Mouse (Mus musculus) liver, embryonic 16.5 days (tissue): ENCODE data around the gene Abhd2. TPM values are rescaled to one million over a fixed set of nuclear protein-coding genes. Genes with fewer than 3 reads are reported as not detected.

Experiments used
- ATAC-seq: fragments of 200-750 bp; cut with Nextera tagmentation; 2 replicates; pipeline ENCODE4 v1.8.0; 2017; ENCODE audit warnings: low read depth, mild to moderate bottlenecking, moderate number of reproducible peaks, moderate library complexity
- H3K27ac ChIP-seq: fragments of 300-500 bp; sonication (generic); 2 replicates; pipeline ENCODE4 v1.5.1; 2014; ENCODE audit warnings: mild to moderate bottlenecking, low read length
- H3K27me3 ChIP-seq: fragments of 300-500 bp; sonication (generic); 2 replicates; pipeline ENCODE4 v1.6.1; 2014; ENCODE audit warnings: low read depth, low read length, mixed read lengths; ENCODE audit not compliant: control insufficient read depth, insufficient read depth
- H3K36me3 ChIP-seq: fragments of 300-500 bp; sonication (generic); 2 replicates; pipeline ENCODE4 v1.6.1; 2014; ENCODE audit warnings: mild to moderate bottlenecking; ENCODE audit not compliant: control insufficient read depth, insufficient read depth
- H3K4me1 ChIP-seq: fragments of 300-500 bp; sonication (generic); 2 replicates; pipeline ENCODE4 v1.6.1; 2014; ENCODE audit warnings: low read depth, low read length, mixed read lengths; ENCODE audit not compliant: control insufficient read depth
- H3K4me2 ChIP-seq: fragments of 300-500 bp; sonication (generic); 2 replicates; pipeline ENCODE4 v1.6.1; 2014; ENCODE audit warnings: low read depth, low read length, mixed read lengths
- H3K4me3 ChIP-seq: fragments of 300-500 bp; sonication (generic); 2 replicates; pipeline ENCODE4 v1.5.1; 2014; ENCODE audit warnings: low read depth, mild to moderate bottlenecking, low read length
- H3K9ac ChIP-seq: fragments of 300-500 bp; sonication (generic); 2 replicates; pipeline ENCODE4 v1.6.1; 2014; ENCODE audit warnings: low read depth, low read length
- H3K9me3 ChIP-seq: fragments of 300-500 bp; sonication (generic); replicated peaks from 2 replicates; pipeline ENCODE4 v1.6.1; 2016; ENCODE audit warnings: low read length; ENCODE audit not compliant: control insufficient read depth
- WGBS: fragments of 180-500 bp; shearing (Covaris S2); extraction: QIAGEN DNeasy Blood & Tissue Kit; methylation state at CpG from one replicate; pipeline ENCODE4 v1.1.7; 2014; ENCODE audit not compliant: insufficient replicate concordance; 5-methylcytosine and 5-hydroxymethylcytosine counted together
- polyA plus RNA-seq: library from polyadenylated mRNA; unstranded; fragments of >200 nt; fragmentation: Nextera tagmentation; extraction: Ambion mirVana; gene quantifications from 2 replicates; pipeline ENCODE4 v1.2.1, GENCODE M21; 2015

The Abhd2 gene
- polyA plus RNA-seq, 1 experiment from 2014 or later: 14.4 TPM

GRCm38 (mm10) chr7:79256716-79257115, 16.3 kb upstream of the Abhd2 start:
- ATAC-seq: peak; percentile 68
- Histone ChIP-seq H3K4me2 (no peak overlapping the region), H3K36me3 (no peaks in the 10 kb centered on the region), H3K9me3 (no peaks in the 10 kb centered on the region), H3K9ac (no peak overlapping the region), H3K27me3 (no peaks in the 10 kb centered on the region), H3K4me1 (peaks cover 18% of the 10 kb centered on the region), H3K4me3 (no peak overlapping the region), H3K27ac (peak overlapping the region; percentile 78)
- 82% methylated on average over 4 of the region's 4 CpGs for WGBS

- no peak overlapping the region for H3K4me3 ChIP-seq
- no peak overlapping the region for H3K4me2 ChIP-seq
- 50% methylated on average over 10 of the region's 10 CpGs for WGBS
- H3K36me3 ChIP-seq: no peaks in the 10 kb centered on the region
- ATAC-seq: peak; percentile 81
- no peaks in the 10 kb centered on the region for H3K27me3 ChIP-seq
- peaks cover 22% of the 10 kb centered on the region for H3K4me1 ChIP-seq
- no peak overlapping the region for H3K9ac ChIP-seq
- no peaks in the 10 kb centered on the region for H3K9me3 ChIP-seq
- peak overlapping the region; percentile 76 for H3K27ac ChIP-seq
Measured at GRCm38 (mm10) chr7:79258981-79259542, 13.9 kb upstream of the Abhd2 start.

GRCm38 (mm10) chr7:79262478-79262877, 10.5 kb upstream of the Abhd2 start:
- Histone ChIP-seq H3K27me3 (no peaks in the 10 kb centered on the region), H3K4me3 (no peak overlapping the region), H3K27ac (no peak overlapping the region), H3K9ac (no peak overlapping the region), H3K4me1 (peaks cover 11% of the 10 kb centered on the region), H3K9me3 (no peaks in the 10 kb centered on the region), H3K4me2 (no peak overlapping the region), H3K36me3 (no peaks in the 10 kb centered on the region)
- no peak for ATAC-seq
- WGBS: 55% methylated on average over 8 of the region's 8 CpGs

- peaks cover 22% of the 10 kb centered on the region for H3K4me1 ChIP-seq
- H3K27ac ChIP-seq: no peak overlapping the region
- no peaks in the 10 kb centered on the region for H3K36me3 ChIP-seq
- H3K9ac ChIP-seq: no peak overlapping the region
- no peak for ATAC-seq
- WGBS: 38% methylated on average over 3 of the region's 3 CpGs
- H3K4me2 ChIP-seq: no peak overlapping the region
- H3K27me3 ChIP-seq: no peaks in the 10 kb centered on the region
- H3K4me3 ChIP-seq: no peak overlapping the region
- H3K9me3 ChIP-seq: no peaks in the 10 kb centered on the region
Measured at GRCm38 (mm10) chr7:79263776-79264175, 9.2 kb upstream of the Abhd2 start.

- Histone ChIP-seq H3K9me3 (no peaks in the 10 kb centered on the region), H3K27me3 (no peaks in the 10 kb centered on the region), H3K4me2 (no peak overlapping the region), H3K36me3 (no peaks in the 10 kb centered on the region), H3K4me3 (no peak overlapping the region), H3K9ac (no peak overlapping the region), H3K4me1 (peaks cover 43% of the 10 kb centered on the region), H3K27ac (no peak overlapping the region)
- 67% methylated on average over 4 of the region's 4 CpGs for WGBS
- ATAC-seq: no peak
Measured at GRCm38 (mm10) chr7:79266228-79266627, 6.8 kb upstream of the Abhd2 start.

- H3K9me3 ChIP-seq: no peaks in the 10 kb centered on the region
- H3K4me2 ChIP-seq: no peak overlapping the region
- no peak overlapping the region for H3K9ac ChIP-seq
- 11% methylated on average over 7 of the region's 7 CpGs for WGBS
- no peak for ATAC-seq
- no peaks in the 10 kb centered on the region for H3K36me3 ChIP-seq
- H3K27ac ChIP-seq: peak overlapping the region; percentile 55
- H3K4me1 ChIP-seq: peaks cover 54% of the 10 kb centered on the region
- no peak overlapping the region for H3K4me3 ChIP-seq
- H3K27me3 ChIP-seq: no peaks in the 10 kb centered on the region
Measured at GRCm38 (mm10) chr7:79267690-79268388, 5.2 kb upstream of the Abhd2 start.

- H3K27ac ChIP-seq: peak overlapping the region; percentile 87
- peak overlapping the region; percentile 50; the same call in 1 of the 2 replicates for H3K9ac ChIP-seq
- no peaks in the 10 kb centered on the region for H3K36me3 ChIP-seq
- H3K4me3 ChIP-seq: no peak overlapping the region; the same call in 1 of the 2 replicates
- peaks cover 55% of the 10 kb centered on the region for H3K4me1 ChIP-seq
- peak overlapping the region; percentile 62 for H3K4me2 ChIP-seq
- no peaks in the 10 kb centered on the region for H3K9me3 ChIP-seq
- 80% methylated on average over 8 of the region's 8 CpGs for WGBS
- no peaks in the 10 kb centered on the region for H3K27me3 ChIP-seq
- ATAC-seq: no peak
Measured at GRCm38 (mm10) chr7:79268897-79269296, 4.1 kb upstream of the Abhd2 start.

GRCm38 (mm10) chr7:79269411-79269810, 3.6 kb upstream of the Abhd2 start:
- 21% methylated on average over 8 of the region's 8 CpGs for WGBS
- Histone ChIP-seq H3K27ac (peak overlapping the region; percentile 87), H3K9ac (peak overlapping the region; percentile 50), H3K27me3 (no peaks in the 10 kb centered on the region), H3K4me3 (peak overlapping the region; percentile 26), H3K9me3 (no peaks in the 10 kb centered on the region), H3K4me2 (peak overlapping the region; percentile 62), H3K36me3 (no peaks in the 10 kb centered on the region), H3K4me1 (peaks cover 60% of the 10 kb centered on the region)
- ATAC-seq: peak; percentile 6

- Histone ChIP-seq H3K36me3 (no peaks in the 10 kb centered on the region), H3K27me3 (no peaks in the 10 kb centered on the region), H3K9me3 (no peaks in the 10 kb centered on the region), H3K9ac (peak overlapping the region; percentile 50), H3K27ac (peak overlapping the region; percentile 87), H3K4me3 (peak overlapping the region; percentile 26), H3K4me1 (peaks cover 65% of the 10 kb centered on the region), H3K4me2 (peak overlapping the region; percentile 62)
- 0% methylated on average over 1 of the region's 1 CpGs for WGBS
- ATAC-seq: peak; percentile 45
Measured at GRCm38 (mm10) chr7:79269866-79270265, 3.1 kb upstream of the Abhd2 start.
